Mouse (Mus musculus): ENCODE results near the gene Gm3402. TPM values are rescaled to one million over a fixed set of nuclear protein-coding genes. Genes with fewer than 3 reads are reported as not detected.
"Not testable (repeated sequence)": the region's sequence is repeated elsewhere in the genome, so short reads cannot be mapped to it uniquely, and the experiment has no call there.

The Gm3402 gene
- polyA plus RNA-seq, 1 experiment, result not detected

DNA sequence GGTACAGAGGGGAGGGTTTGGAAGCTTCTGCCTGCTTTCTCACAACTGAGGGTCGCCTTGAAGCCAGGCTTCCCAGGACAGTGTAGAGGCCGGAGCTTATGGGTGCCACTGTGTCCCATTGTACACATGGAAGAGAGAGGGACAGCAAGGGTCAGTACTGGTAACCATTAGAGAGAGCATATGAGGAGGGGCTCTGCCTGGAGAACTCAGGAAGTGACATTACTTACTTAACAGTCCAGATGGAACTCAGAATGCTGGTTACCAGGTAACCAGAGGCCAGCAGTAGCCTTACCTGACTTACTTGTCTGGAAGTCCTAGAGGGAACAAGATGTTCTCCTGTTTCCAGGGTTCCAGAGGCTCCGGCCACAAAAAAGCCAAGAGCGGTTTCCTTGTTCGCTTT lies 22.9 kb upstream of the Gm3402 start, which contains the start of gene Gm6370:
Gm6370 (plus strand) TSS at position 301 of the 400 bp plus-strand sequence.
- H3K36me3 ChIP-seq (ENCODE audit: control insufficient read depth, insufficient read depth); H3K79me2 ChIP-seq (ENCODE audit: control insufficient read depth, insufficient read depth); H3K4me3 ChIP-seq (ENCODE audit: insufficient read depth, poor library complexity, severe bottlenecking); H3ac ChIP-seq (ENCODE audit: control insufficient read depth, insufficient read length, low read depth); H3K27me3 ChIP-seq (ENCODE audit: control insufficient read depth, insufficient read depth, insufficient read length); H3K79me3 ChIP-seq (ENCODE audit: low read depth): not testable (repeated sequence)

DNA sequence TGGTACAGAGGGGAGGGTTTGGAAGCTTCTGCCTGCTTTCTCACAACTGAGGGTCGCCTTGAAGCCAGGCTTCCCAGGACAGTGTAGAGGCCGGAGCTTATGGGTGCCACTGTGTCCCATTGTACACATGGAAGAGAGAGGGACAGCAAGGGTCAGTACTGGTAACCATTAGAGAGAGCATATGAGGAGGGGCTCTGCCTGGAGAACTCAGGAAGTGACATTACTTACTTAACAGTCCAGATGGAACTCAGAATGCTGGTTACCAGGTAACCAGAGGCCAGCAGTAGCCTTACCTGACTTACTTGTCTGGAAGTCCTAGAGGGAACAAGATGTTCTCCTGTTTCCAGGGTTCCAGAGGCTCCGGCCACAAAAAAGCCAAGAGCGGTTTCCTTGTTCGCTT lies 11.8 kb upstream of the Gm3402 start, which contains the start of gene 4930449I24Rik:
4930449I24Rik (plus strand) TSS at position 301 of the 400 bp plus-strand sequence.
- not testable (repeated sequence) for H3K79me3 ChIP-seq (ENCODE audit: low read depth)

GRCm38 (mm10) chr5:146525501-146525900 lies 11.6 kb downstream of the Gm3402 start, which contains the start of gene Gm3404:
Gm3404 (plus strand) TSS chr5:146525801.
- not testable (repeated sequence) for H3K36me3 ChIP-seq (ENCODE audit: control insufficient read depth, insufficient read depth); H3ac ChIP-seq (ENCODE audit: control insufficient read depth, insufficient read length, low read depth); H3K4me3 ChIP-seq (ENCODE audit: insufficient read depth, poor library complexity, severe bottlenecking); H3K79me2 ChIP-seq (ENCODE audit: control insufficient read depth, insufficient read depth); H3K27me3 ChIP-seq (ENCODE audit: control insufficient read depth, insufficient read depth, insufficient read length); H3K79me3 ChIP-seq (ENCODE audit: low read depth)

More for the DNA sequence above, 11.8 kb upstream of the Gm3402 start, which contains the start of gene 4930449I24Rik:
- H3K27me3 ChIP-seq (ENCODE audit: control insufficient read depth, insufficient read depth, insufficient read length); H3ac ChIP-seq (ENCODE audit: control insufficient read depth, insufficient read length, low read depth); H3K79me2 ChIP-seq (ENCODE audit: control insufficient read depth, insufficient read depth); H3K36me3 ChIP-seq (ENCODE audit: control insufficient read depth, insufficient read depth); H3K4me3 ChIP-seq (ENCODE audit: insufficient read depth, poor library complexity, severe bottlenecking): not testable (repeated sequence)

DNA sequence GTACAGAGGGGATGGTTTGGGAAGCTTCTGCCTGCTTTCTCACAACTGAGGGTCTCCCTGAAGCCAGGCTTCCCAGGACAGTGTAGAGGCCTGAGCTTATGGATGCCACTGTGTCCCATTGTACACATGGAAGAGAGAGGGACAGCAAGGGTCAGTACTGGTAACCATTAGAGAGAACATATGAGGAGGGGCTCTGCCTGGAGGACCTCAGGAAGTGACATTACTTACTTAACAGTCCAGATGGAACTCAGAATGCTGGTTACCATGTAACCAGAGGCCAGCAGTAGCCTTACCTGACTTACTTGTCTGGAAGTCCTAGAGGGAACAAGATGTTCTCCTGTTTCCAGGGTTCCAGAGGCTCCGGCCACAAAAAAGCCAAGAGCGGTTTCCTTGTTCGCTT lies 23.4 kb downstream of the Gm3402 start, which contains the start of gene Gm3409:
Gm3409 (plus strand) TSS at position 301 of the 400 bp plus-strand sequence.
- H3K36me3 ChIP-seq (ENCODE audit: control insufficient read depth, insufficient read depth); H3K79me3 ChIP-seq (ENCODE audit: low read depth); H3K4me3 ChIP-seq (ENCODE audit: insufficient read depth, poor library complexity, severe bottlenecking); H3ac ChIP-seq (ENCODE audit: control insufficient read depth, insufficient read length, low read depth); H3K27me3 ChIP-seq (ENCODE audit: control insufficient read depth, insufficient read depth, insufficient read length); H3K79me2 ChIP-seq (ENCODE audit: control insufficient read depth, insufficient read depth): not testable (repeated sequence)

DNA sequence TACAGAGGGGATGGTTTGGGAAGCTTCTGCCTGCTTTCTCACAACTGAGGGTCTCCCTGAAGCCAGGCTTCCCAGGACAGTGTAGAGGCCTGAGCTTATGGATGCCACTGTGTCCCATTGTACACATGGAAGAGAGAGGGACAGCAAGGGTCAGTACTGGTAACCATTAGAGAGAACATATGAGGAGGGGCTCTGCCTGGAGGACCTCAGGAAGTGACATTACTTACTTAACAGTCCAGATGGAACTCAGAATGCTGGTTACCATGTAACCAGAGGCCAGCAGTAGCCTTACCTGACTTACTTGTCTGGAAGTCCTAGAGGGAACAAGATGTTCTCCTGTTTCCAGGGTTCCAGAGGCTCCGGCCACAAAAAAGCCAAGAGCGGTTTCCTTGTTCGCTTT lies 41.9 kb downstream of the Gm3402 start, which contains the start of gene Gm3415:
Gm3415 (plus strand) TSS at position 301 of the 400 bp plus-strand sequence.
- H3K79me3 ChIP-seq (ENCODE audit: low read depth); H3K27me3 ChIP-seq (ENCODE audit: control insufficient read depth, insufficient read depth, insufficient read length); H3K36me3 ChIP-seq (ENCODE audit: control insufficient read depth, insufficient read depth); H3K4me3 ChIP-seq (ENCODE audit: insufficient read depth, poor library complexity, severe bottlenecking); H3ac ChIP-seq (ENCODE audit: control insufficient read depth, insufficient read length, low read depth); H3K79me2 ChIP-seq (ENCODE audit: control insufficient read depth, insufficient read depth): not testable (repeated sequence)

DNA sequence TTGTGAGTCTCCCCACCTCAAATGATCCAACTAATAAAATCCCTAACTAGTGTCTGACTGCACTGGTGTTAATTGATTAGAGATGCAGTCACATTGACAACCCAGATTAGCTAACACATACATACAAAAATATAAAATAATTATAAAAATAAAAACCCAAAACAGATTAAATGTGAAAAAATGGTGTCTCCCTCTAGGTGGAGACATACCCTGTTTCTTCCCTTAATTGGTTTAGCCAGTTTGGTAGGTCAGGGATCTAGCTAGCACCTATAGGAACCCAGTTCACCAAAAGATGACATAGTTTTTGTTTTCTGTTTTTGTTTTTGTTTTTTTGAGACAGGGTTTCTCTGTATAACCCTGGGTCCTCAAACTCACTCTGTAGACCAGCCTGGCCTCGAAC lies 50.3 kb downstream of the Gm3402 start:
- no peak overlapping the region for H3ac ChIP-seq (ENCODE audit: control insufficient read depth, insufficient read length, low read depth)
- H3K27me3 ChIP-seq (ENCODE audit: control insufficient read depth, insufficient read depth, insufficient read length), result no peaks in the 10 kb centered on the region
- no peaks in the 10 kb centered on the region for H3K79me3 ChIP-seq (ENCODE audit: low read depth)
- no peak overlapping the region for H3K4me3 ChIP-seq (ENCODE audit: insufficient read depth, poor library complexity, severe bottlenecking)
- H3K36me3 ChIP-seq (ENCODE audit: control insufficient read depth, insufficient read depth), result no peaks in the 10 kb centered on the region
- H3K79me2 ChIP-seq (ENCODE audit: control insufficient read depth, insufficient read depth), result no peaks in the 10 kb centered on the region
- no peak for TF ChIP-seq MAX (IDR thresholded peaks at IDR 0.05)
- TF ChIP-seq MYOG (IDR thresholded peaks at IDR 0.05; ENCODE audit: control insufficient read depth, extremely low read depth, insufficient read length), result no peak
- no peak for TF ChIP-seq CEBPB (IDR thresholded peaks at IDR 0.05; ENCODE audit: low read depth)
- TF ChIP-seq MYOD1 (IDR thresholded peaks at IDR 0.05; ENCODE audit: control insufficient read depth, insufficient read length, low read depth), result no peak
- TF ChIP-seq FOSL1 (IDR thresholded peaks at IDR 0.05; ENCODE audit: insufficient read depth, low read length, poor library complexity, severe bottlenecking), result no peak
- no peak for TF ChIP-seq CTCF (IDR thresholded peaks at IDR 0.05; ENCODE audit: control insufficient read depth, insufficient read depth, insufficient read length)
- TF ChIP-seq USF1 (IDR thresholded peaks at IDR 0.05; ENCODE audit: low read depth), result no peak

Other genes starting within 250 kb of the Gm3402 start
- gene Wasf3, start 129.1 kb upstream of the Gm3402 start, polyA plus RNA-seq (2012; fragmentation: generic; extraction: Trizol), result not detected
- not detected for gene Gm6408, start 32.2 kb upstream of the Gm3402 start, polyA plus RNA-seq (2012; fragmentation: generic; extraction: Trizol)
- gene Gm6370, start 22.8 kb upstream of the Gm3402 start, polyA plus RNA-seq (2012; fragmentation: generic; extraction: Trizol), result not detected
- not detected for gene 4930449I24Rik, start 11.7 kb upstream of the Gm3402 start, polyA plus RNA-seq (2012; fragmentation: generic; extraction: Trizol)
- gene Gm3404, start 11.7 kb downstream of the Gm3402 start, polyA plus RNA-seq (2012; fragmentation: generic; extraction: Trizol), result not detected
- not detected for gene Gm3409, start 23.5 kb downstream of the Gm3402 start, polyA plus RNA-seq (2012; fragmentation: generic; extraction: Trizol)
- gene Gm3415, start 42.0 kb downstream of the Gm3402 start, polyA plus RNA-seq (2012; fragmentation: generic; extraction: Trizol), result not detected
- gene Gpr12, start 71.1 kb downstream of the Gm3402 start, polyA plus RNA-seq (2012; fragmentation: generic; extraction: Trizol), result not detected